Mouse (Mus musculus) bone marrow, adult 2 months (tissue): ENCODE data around the gene Akap9.

Experiments used
- CTCF ChIP-seq: fragments of 200-500 bp; IDR thresholded peaks from 2 replicates; pipeline ENCODE4 v1.5.1; 2011; ENCODE audit warnings: low read length, control low read depth; ENCODE audit not compliant: control insufficient read depth, insufficient read depth
- POLR2A ChIP-seq: fragments of 200-500 bp; IDR thresholded peaks from 2 replicates; pipeline ENCODE4 v1.6.1; 2011; ENCODE audit warnings: low read depth, mild to moderate bottlenecking, control low read depth, low read length, borderline replicate concordance; ENCODE audit not compliant: control insufficient read depth

DNA sequence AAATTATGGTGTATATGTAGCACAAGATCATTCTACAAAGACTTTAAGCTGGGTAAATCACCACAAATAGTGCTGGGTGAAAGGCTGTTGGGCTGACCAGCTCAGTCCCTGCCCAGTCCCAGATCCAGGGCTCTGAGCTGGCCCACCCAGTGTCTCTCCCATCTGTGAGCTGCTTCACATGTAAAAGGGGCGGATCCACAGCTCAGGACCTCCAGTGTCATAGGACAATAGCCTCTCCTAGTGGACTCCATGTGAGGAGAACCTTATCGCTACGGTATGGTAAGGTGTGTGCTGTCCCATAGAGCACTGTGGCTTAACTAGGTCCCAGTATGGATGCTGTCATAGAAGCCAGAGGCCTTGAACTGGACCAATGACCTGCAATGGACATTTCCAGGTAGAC lies 3.8 kb downstream of the Akap9 start:
- TF ChIP-seq POLR2A: no peak
- TF ChIP-seq CTCF: no peak
